Mouse (Mus musculus) forebrain, embryonic 12.5 days (tissue): ENCODE measurements at regions not wholly inside any gene's neighbourhood (a gene's known extent, or its start where the extent isn't known, plus 50 kb on each side); places are given as distances from the start of the nearest gene placed in this dataset. TPM values are rescaled to one million over a fixed set of nuclear protein-coding genes. Genes with fewer than 3 reads are reported as not detected.

Experiments used
- ATAC-seq: fragments of 200-750 bp; cut with Nextera tagmentation; 2 replicates; pipeline ENCODE4 v1.8.0; 2017; ENCODE audit warnings: moderate TSS enrichment; ENCODE audit not compliant: low FRiP score
- H3K27ac ChIP-seq: fragments of 300-500 bp; sonication (generic); 2 replicates; pipeline ENCODE4 v1.5.1; 2016; ENCODE audit warnings: mild to moderate bottlenecking
- H3K27me3 ChIP-seq: fragments of 300-500 bp; sonication (generic); 2 replicates; pipeline ENCODE4 v1.6.1; 2016; ENCODE audit warnings: mild to moderate bottlenecking
- H3K36me3 ChIP-seq: fragments of 300-500 bp; sonication (generic); replicated peaks from 2 replicates; pipeline ENCODE4 v1.6.1; 2016; ENCODE audit warnings: mild to moderate bottlenecking
- H3K4me1 ChIP-seq: fragments of 300-500 bp; sonication (generic); 2 replicates; pipeline ENCODE4 v1.6.1; 2016
- H3K4me2 ChIP-seq: fragments of 300-500 bp; sonication (generic); 2 replicates; pipeline ENCODE4 v1.6.1; 2016; ENCODE audit warnings: mild to moderate bottlenecking, moderate library complexity
- H3K4me3 ChIP-seq: fragments of 300-500 bp; sonication (generic); replicated peaks from 2 replicates; pipeline ENCODE4 v1.5.1; 2016; ENCODE audit warnings: mild to moderate bottlenecking
- H3K9ac ChIP-seq: fragments of 300-500 bp; sonication (generic); 2 replicates; pipeline ENCODE4 v1.6.1; 2016; ENCODE audit warnings: mild to moderate bottlenecking
- H3K9me3 ChIP-seq: fragments of 300-500 bp; sonication (generic); 2 replicates; pipeline ENCODE4 v1.6.1; 2016
- whole genome bisulfite sequencing: fragments of 180-500 bp; shearing (Covaris S2); methylation state at CpG from one replicate; pipeline ENCODE4 v1.1.7; 2016; 5-methylcytosine and 5-hydroxymethylcytosine counted together
- microRNA-seq: library from miRNA; unstranded; fragments of <30 nt; microRNA quantifications from one replicate; pipeline ENCODE4, GENCODE M21; 2017

DNA sequence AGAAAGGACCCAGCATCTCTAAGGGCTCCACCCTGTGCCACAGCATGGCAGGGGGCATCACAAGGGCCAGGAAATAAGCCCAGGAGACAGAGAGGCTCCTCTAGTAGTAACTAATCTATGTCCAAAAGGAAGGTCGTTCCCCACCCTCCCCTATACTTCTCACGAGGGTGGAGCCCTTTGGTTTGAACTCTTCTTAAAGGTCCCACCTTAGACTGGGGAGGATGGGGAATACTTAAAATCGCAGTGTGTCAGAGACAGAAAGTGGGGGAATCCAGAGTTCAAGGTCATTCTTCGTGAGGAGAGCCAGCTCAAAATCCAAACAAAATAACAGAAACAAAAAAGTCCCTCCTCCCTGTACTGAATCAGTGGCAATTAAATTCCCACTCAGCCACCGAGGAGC, 50.6 kb upstream of the Med13l start:
- Histone ChIP-seq H3K36me3 (no peaks in the 10 kb centered on the region), H3K4me3 (no peak overlapping the region), H3K9me3 (no peaks in the 10 kb centered on the region), H3K4me2 (no peak overlapping the region), H3K27me3 (peaks cover 32% of the 10 kb centered on the region), H3K4me1 (peaks cover 22% of the 10 kb centered on the region), H3K27ac (no peak overlapping the region), H3K9ac (no peak overlapping the region)
- WGBS, result 61% methylated on average over 5 of the region's 5 CpGs
- ATAC-seq, result no peak

Small RNA genes lying in the stretch of these regions (microRNA-seq; reads per million reads assigned to microRNA genes)
- not detected for gene Gm26455
